Mouse (Mus musculus) testis, adult 2 months (tissue): ENCODE results near the gene Eno1.

Experiments used
- CTCF ChIP-seq: fragments of 200-500 bp; IDR thresholded peaks from 2 replicates; pipeline ENCODE4 v1.5.1; 2012; ENCODE audit warnings: low read depth, mild to moderate bottlenecking, inconsistent platforms, low read length, moderate library complexity; ENCODE audit not compliant: control insufficient read depth, insufficient read depth, insufficient replicate concordance
- POLR2A ChIP-seq: fragments of 200-500 bp; IDR thresholded peaks from 2 replicates; pipeline ENCODE4 v1.6.1; 2012; ENCODE audit warnings: low read depth, mild to moderate bottlenecking, inconsistent platforms, low read length, moderate library complexity; ENCODE audit not compliant: control insufficient read depth

GRCm38 (mm10) chr4:150280459-150280858 lies 43.9 kb downstream of the Eno1 start:
- TF ChIP-seq POLR2A (no peak), CTCF (no peak)
